Mouse (Mus musculus) bone marrow, adult 2 months (tissue): ENCODE results near the gene Zfp36l2.

ENCODE experiments used
- CTCF ChIP-seq: fragments of 200-500 bp; IDR thresholded peaks from 2 replicates; pipeline ENCODE4 v1.5.1; 2011; ENCODE audit warnings: low read length, control low read depth; ENCODE audit not compliant: control insufficient read depth, insufficient read depth
- POLR2A ChIP-seq: fragments of 200-500 bp; IDR thresholded peaks from 2 replicates; pipeline ENCODE4 v1.6.1; 2011; ENCODE audit warnings: low read depth, mild to moderate bottlenecking, control low read depth, low read length, borderline replicate concordance; ENCODE audit not compliant: control insufficient read depth

DNA sequence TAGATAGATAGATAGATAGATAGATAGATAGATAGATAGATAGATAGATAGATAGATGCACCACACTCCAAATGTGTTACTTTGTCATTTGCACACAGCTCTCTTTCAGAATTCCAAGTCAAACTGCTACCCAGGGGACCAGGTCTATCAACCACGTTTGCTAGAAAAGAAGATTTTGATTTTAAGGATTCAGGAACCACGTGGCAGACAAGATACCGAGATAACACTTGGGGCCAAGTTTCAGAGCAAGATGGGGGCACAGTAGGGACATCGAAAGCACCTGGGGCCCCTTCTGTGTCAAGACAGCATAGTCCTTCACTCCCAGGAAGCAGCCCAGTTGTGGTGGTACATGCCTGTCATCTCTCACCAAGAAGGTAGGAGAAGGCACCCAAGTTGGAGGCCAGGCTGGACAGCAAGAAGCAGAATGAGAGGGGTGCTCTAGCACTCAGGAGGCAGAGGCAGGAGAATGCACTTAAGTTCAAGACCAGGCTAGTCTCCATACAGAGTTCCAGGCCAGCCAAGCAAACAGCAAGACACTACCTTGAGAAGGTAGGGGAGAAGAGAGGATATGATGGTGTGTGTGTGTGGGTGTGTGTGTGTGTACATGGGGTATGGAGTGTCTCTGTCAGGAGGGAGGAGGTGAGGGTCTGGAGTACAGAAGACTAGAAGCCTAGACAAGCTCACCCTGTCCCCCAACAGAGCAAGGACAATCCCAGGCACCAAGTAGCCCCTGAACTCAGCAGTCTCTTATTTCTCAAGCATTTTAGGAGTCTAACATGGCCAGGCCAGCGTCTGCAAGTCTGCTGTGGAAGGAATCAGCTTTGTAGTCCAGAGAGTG is 42.8 kb downstream of the Zfp36l2 start:
- TF ChIP-seq CTCF (no peak; the same call in 1 of the 2 replicates), POLR2A (no peak)
